Mouse (Mus musculus): ENCODE results near the gene 9230112D13Rik.

The 9230112D13Rik gene

GRCm38 (mm10) chr14:34500309-34500708 lies 22.3 kb downstream of the 9230112D13Rik start:
- DNase-seq (ENCODE audit: low spot score in 2 of 2), result no peak

- no peak for DNase-seq (ENCODE audit: low spot score in 2 of 2)
These were observed 22.9 kb downstream of the 9230112D13Rik start for GRCm38 (mm10) chr14:34499664-34500063.

- DNase-seq (ENCODE audit: low spot score in 2 of 2), result no peak
These were observed 25.3 kb downstream of the 9230112D13Rik start for GRCm38 (mm10) chr14:34497346-34497745.

GRCm38 (mm10) chr14:34493682-34494081 lies 28.9 kb downstream of the 9230112D13Rik start:
- no peak for DNase-seq (ENCODE audit: low spot score in 2 of 2)

- no peak for DNase-seq (ENCODE audit: low spot score in 2 of 2)
These were observed 29.9 kb downstream of the 9230112D13Rik start for GRCm38 (mm10) chr14:34492688-34493087.

GRCm38 (mm10) chr14:34490965-34491364 lies 31.6 kb downstream of the 9230112D13Rik start:
- no peak for DNase-seq (ENCODE audit: low spot score in 2 of 2)

GRCm38 (mm10) chr14:34489928-34490327 lies 32.7 kb downstream of the 9230112D13Rik start:
- no peak for DNase-seq (ENCODE audit: low spot score in 2 of 2)

- DNase-seq (ENCODE audit: low spot score in 2 of 2), result no peak
These were observed 36.4 kb downstream of the 9230112D13Rik start for GRCm38 (mm10) chr14:34486169-34486568.

- DNase-seq (ENCODE audit: low spot score in 2 of 2), result no peak
These were observed 38.9 kb downstream of the 9230112D13Rik start for GRCm38 (mm10) chr14:34483469-34484341.

- DNase-seq (ENCODE audit: low spot score in 2 of 2), result no peak
These were observed 51.0 kb downstream of the 9230112D13Rik start for GRCm38 (mm10) chr14:34471591-34471990.

- DNase-seq (ENCODE audit: low spot score in 2 of 2), result no peak
These were observed 56.3 kb downstream of the 9230112D13Rik start for GRCm38 (mm10) chr14:34466291-34466690.

Measured in frontal cortex, postnatal 25 days (tissue).